Mouse (Mus musculus) skeletal muscle tissue, adult 2 months (tissue): Measurements from ENCODE around the gene Cdh23.

Experiments
- DNase-seq: peaks from one replicate; pipeline ENCODE4 v3.0.0-alpha.2; 2012; ENCODE audit warnings: low read depth, low spot score

Gene Cdh23

GRCm38 (mm10) chr10:60346056-60346455, 350.2 kb downstream of the Cdh23 start:
- DNase-seq = no peak

DNA sequence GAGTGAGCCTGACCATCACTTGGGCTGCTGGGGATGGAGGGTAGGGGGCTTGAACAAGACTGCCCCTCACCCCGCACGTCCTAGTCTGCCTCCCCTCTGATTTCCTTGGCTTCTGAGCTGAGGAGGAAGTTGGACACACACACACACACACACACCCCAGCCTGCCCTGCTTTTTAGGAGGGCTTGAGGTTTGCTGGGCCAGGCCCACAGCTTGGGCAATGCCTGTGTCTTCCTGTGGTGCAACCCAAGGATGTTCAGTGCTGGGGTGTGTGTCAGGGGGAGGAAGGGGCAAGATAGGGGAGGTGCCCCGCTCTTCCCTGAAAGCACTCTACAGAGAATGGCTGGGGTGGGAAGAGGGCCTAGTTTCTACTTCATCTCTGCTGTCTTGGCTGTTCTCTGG, 352.2 kb downstream of the Cdh23 start:
- DNase-seq = no peak

- no peak for DNase-seq
Measured at GRCm38 (mm10) chr10:60341528-60341927, 354.8 kb downstream of the Cdh23 start.

DNA sequence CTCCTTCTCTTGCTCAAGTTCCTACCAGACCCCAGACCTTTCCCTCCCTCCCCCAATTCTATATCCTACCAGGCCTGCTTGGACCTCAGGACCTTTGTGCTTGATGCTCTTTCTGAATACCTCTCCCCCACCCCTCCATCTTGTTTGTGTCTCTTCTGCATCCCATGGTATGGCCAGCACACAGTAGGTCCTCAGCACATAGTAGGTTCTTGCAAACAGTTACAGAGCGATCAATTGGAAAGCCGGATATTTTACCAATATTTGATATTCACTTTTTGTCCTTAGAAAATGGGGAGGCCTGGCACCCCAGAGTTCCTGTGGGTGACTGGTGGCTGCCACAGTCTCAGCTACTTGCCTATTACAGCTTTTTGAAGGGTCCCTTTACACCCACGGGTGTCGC, 361.3 kb downstream of the Cdh23 start:
- DNase-seq = no peak

GRCm38 (mm10) chr10:60334583-60334982, 361.7 kb downstream of the Cdh23 start:
- no peak for DNase-seq

GRCm38 (mm10) chr10:60328963-60329650, 367.2 kb downstream of the Cdh23 start:
- no peak for DNase-seq

- no peak for DNase-seq
Measured at GRCm38 (mm10) chr10:60316166-60316565, 380.1 kb downstream of the Cdh23 start.

- DNase-seq = no peak
Measured at GRCm38 (mm10) chr10:60313606-60314005, 382.7 kb downstream of the Cdh23 start.

DNA sequence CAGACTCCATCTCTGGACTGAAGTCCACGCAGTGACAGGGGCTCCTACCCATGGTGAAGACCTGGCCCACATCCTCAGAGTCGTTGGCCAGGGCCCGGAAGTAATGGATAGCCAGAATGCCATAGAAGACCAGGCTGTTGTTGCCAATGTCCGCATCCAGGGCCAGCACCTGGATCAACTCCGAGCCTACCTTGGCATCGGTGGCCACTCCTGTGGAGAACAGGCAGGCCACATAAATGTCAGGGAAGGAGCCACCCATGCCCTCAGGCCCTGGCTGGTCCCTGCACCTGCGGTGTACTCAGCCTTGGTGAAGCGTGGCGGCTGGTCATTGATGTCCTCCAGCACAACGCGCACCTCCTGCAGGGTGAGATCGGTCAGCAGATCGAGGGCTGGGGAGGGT, 385.7 kb downstream of the Cdh23 start:
- no peak for DNase-seq

DNA sequence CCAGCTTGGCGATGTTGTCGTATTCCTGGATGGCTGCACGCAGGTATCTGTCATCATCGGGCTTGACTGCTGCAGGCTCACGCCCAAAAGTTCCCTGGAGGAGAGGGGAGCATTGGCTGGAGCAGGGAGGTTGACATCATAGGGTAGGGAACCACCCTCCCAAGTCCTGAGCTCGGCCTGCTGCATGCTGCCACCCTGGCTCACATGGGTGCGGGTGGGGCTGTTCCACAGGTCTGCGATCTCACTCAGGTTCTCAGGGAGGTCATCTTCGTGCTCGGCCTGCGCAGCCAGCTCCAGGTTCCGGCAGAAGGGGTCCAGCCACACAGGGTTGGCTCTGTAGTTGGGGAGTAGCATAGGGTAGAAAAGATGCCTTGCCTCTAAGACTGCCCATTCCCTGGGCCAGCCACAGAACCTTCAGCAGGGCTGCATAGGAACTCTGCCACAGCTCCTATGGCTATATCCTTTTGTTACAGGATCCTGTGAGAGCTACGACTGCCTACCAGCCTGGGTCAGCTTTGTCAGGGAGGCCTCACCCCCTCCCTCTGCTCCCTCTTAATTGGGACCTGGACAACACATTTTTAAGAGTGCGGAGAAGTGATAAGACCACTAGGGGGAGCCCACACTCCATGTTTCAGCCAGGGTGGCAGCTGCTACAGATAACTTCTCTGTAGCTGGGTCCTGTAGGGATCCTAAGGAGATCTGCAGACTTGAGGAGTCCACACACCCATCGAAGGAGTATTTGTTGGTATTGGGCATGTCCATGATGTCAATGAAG, 391.2 kb downstream of the Cdh23 start:
- peak; percentile 76 for DNase-seq

DNA sequence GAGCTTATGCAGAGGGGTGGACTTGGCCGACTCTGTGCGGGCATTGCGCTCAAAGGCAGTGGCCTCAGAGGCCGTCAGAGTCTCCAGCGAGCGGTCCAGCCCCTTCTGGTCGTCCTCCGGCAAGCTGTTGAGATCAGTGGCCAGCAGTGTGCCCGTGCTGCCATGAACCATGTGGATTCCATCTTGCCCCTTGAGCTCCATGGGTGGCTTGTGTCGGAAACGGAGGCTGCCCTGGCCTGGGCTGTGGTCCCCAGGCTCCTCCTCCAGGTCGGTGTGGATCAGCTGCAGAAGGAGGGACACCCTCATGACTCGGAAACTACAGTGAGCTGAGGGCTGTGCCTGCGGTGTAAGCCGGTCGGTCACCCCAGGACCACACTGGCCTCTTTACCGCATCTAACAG, 392.9 kb downstream of the Cdh23 start:
- DNase-seq = no peak

DNA sequence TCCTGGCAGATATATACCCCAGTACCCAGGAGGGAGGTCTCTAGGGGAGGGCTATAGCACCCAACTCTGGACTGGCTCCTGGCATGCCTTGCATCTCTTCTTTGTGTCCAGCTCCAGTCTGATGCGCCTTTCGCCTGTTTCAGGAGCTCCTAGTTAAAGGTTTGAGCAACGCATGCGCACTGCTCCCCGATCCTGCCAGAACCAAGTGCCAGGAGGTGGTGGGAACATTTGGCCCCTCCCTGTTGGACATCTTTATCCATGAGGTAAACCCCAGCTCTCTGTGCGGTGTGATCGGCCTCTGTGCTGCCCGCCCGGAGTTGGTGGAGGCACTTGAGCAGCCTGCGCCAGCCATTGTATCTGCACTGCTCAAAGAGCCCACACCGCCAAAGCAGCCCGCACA, 396.7 kb downstream of the Cdh23 start:
- DNase-seq = no peak

DNA sequence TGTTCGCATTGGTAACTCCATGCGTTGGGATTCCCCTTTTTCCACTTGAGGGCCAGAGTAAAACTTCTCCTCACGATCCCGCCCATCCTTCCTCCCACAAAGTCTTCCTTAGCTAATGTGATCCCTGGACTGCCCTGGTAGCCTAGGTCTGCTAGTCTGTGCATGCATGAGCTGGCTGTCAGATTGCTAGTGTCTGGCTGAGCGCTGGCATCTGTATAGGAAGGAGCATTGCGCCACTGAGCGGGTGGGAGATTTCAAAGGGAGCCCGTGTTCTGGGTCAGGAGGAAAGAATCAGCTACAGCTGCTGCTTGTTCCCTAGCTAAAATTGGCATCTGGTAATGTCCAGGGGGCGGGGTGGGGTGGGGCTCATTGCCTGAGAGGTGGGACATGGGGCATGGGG, 400.3 kb downstream of the Cdh23 start:
- no peak for DNase-seq

GRCm38 (mm10) chr10:60295356-60295755, 400.9 kb downstream of the Cdh23 start:
- no peak for DNase-seq

GRCm38 (mm10) chr10:60294621-60295020, 401.7 kb downstream of the Cdh23 start:
- DNase-seq = no peak

DNA sequence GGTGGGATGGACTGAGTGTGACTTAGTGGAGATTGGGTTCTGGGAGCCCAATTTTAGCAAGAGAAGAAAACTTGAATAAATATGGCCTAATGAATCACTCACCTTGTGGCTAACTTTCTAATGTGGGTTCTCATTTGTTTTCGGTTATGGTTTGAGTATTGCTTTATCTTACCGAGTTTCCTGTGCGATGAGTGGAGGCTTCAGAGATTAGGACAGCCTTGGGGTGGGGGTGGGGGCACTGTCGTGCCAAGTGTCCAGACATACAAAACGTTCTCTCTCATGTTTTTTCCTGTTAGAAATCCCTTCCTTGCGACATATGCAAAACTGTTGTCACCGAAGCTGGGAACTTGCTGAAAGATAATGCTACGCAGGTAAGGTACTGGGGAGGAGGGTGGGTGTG, 404.1 kb downstream of the Cdh23 start:
- DNase-seq = no peak

GRCm38 (mm10) chr10:60290739-60291110, 405.6 kb downstream of the Cdh23 start:
- no peak for DNase-seq

DNA sequence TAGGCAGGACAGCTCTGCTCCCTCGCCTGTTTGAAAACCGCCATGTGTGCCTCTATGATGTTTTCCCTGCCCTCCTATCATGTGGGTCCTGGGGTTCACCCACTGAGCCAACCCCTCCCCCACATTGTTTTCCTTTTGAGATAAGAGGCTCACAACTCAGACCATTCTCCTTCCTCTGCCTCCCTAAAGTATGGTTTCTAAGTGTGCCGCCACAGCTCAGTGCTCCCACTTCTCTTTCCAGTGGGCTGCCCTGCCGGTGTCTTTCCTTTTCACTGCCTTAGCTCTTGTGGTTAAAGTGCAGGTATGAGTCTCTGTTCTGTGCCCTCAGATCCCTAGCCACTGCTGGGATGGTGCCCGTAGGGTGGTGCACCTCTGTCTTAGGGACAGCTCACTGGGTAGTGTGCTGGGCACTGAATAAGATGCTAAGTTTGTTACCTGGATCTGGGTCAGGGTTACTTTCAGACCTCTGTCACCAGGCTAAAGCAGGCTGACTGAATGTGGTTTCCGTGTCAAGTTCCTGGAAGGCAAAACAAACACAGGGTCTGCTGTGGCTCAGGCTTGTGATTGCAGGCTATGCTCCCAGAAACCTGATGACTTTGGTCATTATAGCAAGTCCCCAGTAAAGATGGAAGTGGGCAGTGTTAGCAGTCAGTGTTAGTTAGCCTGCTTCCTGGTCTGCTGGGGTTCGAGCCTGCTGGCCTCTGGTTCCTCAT, 406.1 kb downstream of the Cdh23 start:
- no peak for DNase-seq

GRCm38 (mm10) chr10:60289216-60289615, 407.1 kb downstream of the Cdh23 start:
- no peak for DNase-seq

DNA sequence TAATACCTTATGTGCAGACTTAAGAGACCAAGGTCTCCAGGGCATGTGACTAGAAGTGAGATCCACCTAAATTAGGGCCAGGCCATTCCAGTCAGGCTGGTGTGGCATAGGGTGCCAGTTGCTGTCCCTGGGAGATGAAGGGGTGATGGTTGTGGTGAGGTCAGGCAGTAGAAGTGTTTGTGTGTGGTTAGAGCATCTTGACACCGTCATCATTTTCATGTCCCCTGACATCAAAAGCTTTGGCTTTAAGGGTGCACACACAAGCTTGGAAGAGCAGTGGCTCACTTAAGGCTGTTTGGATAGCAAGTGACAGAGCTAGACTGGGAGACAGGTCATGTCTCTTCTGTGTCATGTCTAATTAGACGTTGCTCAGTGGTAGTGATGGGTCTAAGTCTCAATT, 408.6 kb downstream of the Cdh23 start:
- DNase-seq = no peak

GRCm38 (mm10) chr10:60287161-60287560, 409.1 kb downstream of the Cdh23 start:
- DNase-seq = no peak

GRCm38 (mm10) chr10:60286546-60286945, 409.7 kb downstream of the Cdh23 start:
- DNase-seq = no peak
